Comparison of ENCODE assay signal across 17 mouse cellular contexts in genomic region chr4:150450081-150450691, GRCm38 (mm10).
DNase-seq lines count a peak whose midpoint lies in the region; ATAC-seq and TF ChIP-seq lines count a peak whose summit lies in the region.
"Had no signal": no experiment of that assay in that cellular context is flagged by ENCODE, and none has a peak within 500 bp of the region (broad histone marks: within the 10 kb centered on the region; RNA-seq: fewer than 3 reads in every experiment).

No protein-coding gene starts in this region.

- H3K27me3 ChIP-seq in forebrain, embryonic 12.5 days = no peaks in the 10 kb centered on the region
- H3K27me3 ChIP-seq in forebrain, embryonic 13.5 days = no peaks in the 10 kb centered on the region
- H3K27me3 ChIP-seq in midbrain, embryonic 12.5 days = no peaks in the 10 kb centered on the region
- no peaks in the 10 kb centered on the region for H3K27me3 ChIP-seq in midbrain, embryonic 16.5 days (ENCODE audit: control insufficient read depth, insufficient read depth, low read depth, low read length)
- H3K27me3 ChIP-seq in hindbrain, embryonic 15.5 days = no peaks in the 10 kb centered on the region
- H3K27me3 ChIP-seq in myocyte (ENCODE audit: control insufficient read depth, insufficient read depth, insufficient read length) = no peaks in the 10 kb centered on the region
- H3K27me3 ChIP-seq: embryonic facial prominence, embryonic 15.5 days; kidney, embryonic 15.5 days had no signal

- WGBS in forebrain, embryonic 12.5 days = 76% methylated on average over 6 of the region's 6 CpGs
- WGBS in forebrain, embryonic 13.5 days = 67% methylated on average over 6 of the region's 6 CpGs
- 76% methylated on average over 6 of the region's 6 CpGs for WGBS in midbrain, embryonic 12.5 days
- 62% methylated on average over 6 of the region's 6 CpGs for WGBS in midbrain, embryonic 16.5 days
- 61% methylated on average over 6 of the region's 6 CpGs for WGBS in hindbrain, embryonic 15.5 days

- H3K4me3 ChIP-seq in forebrain, embryonic 12.5 days (replicated peaks) = no peak overlapping the region
- no peak overlapping the region for H3K4me3 ChIP-seq in forebrain, embryonic 13.5 days
- H3K4me3 ChIP-seq in midbrain, embryonic 12.5 days = no peak overlapping the region
- no peak overlapping the region for H3K4me3 ChIP-seq in midbrain, embryonic 16.5 days (ENCODE audit: low read depth, low read length)
- H3K4me3 ChIP-seq in hindbrain, embryonic 15.5 days = no peak overlapping the region
- H3K4me3 ChIP-seq in myocyte = no peak overlapping the region
- H3K4me3 ChIP-seq: embryonic facial prominence, embryonic 15.5 days; gastrocnemius, adult 2 months; kidney, embryonic 15.5 days; limb, embryonic 10.5 days had no signal

- no peaks in the 10 kb centered on the region for H3K9me3 ChIP-seq in forebrain, embryonic 12.5 days
- H3K9me3 ChIP-seq in forebrain, embryonic 13.5 days (replicated peaks) = no peaks in the 10 kb centered on the region
- H3K9me3 ChIP-seq in midbrain, embryonic 12.5 days = no peaks in the 10 kb centered on the region
- no peaks in the 10 kb centered on the region for H3K9me3 ChIP-seq in midbrain, embryonic 16.5 days (replicated peaks; ENCODE audit: control insufficient read depth, low read length, poor library complexity, severe bottlenecking)
- H3K9me3 ChIP-seq in hindbrain, embryonic 15.5 days = no peaks in the 10 kb centered on the region
- H3K9me3 ChIP-seq: embryonic facial prominence, embryonic 15.5 days; kidney, embryonic 15.5 days; limb, embryonic 10.5 days had no signal

- no peak overlapping the region for H3K4me2 ChIP-seq in forebrain, embryonic 12.5 days
- H3K4me2 ChIP-seq in forebrain, embryonic 13.5 days = no peak overlapping the region
- no peak overlapping the region for H3K4me2 ChIP-seq in midbrain, embryonic 12.5 days (replicated peaks)
- H3K4me2 ChIP-seq in midbrain, embryonic 16.5 days (ENCODE audit: low read length) = no peak overlapping the region
- no peak overlapping the region for H3K4me2 ChIP-seq in hindbrain, embryonic 15.5 days
- H3K4me2 ChIP-seq in myocyte (ENCODE audit: low read depth) = peak overlapping the region; percentile 49
- H3K4me2 ChIP-seq: embryonic facial prominence, embryonic 15.5 days; heart, embryonic 11.5 days; kidney, embryonic 15.5 days; lung, embryonic 14.5 days; midbrain, embryonic 11.5 days had no signal

- peaks cover 74% of the 10 kb centered on the region for H3K79me2 ChIP-seq in myocyte (ENCODE audit: control insufficient read depth, insufficient read depth)

- H3K27ac ChIP-seq in forebrain, embryonic 12.5 days = 0 out of 2 replicates have a peak overlapping the region, but pooled peaks have one; percentile 1
- no peak overlapping the region for H3K27ac ChIP-seq in forebrain, embryonic 13.5 days
- H3K27ac ChIP-seq in midbrain, embryonic 12.5 days (replicated peaks) = peak overlapping the region; percentile 42; the same call in 1 of the 2 replicates
- H3K27ac ChIP-seq in midbrain, embryonic 16.5 days (ENCODE audit: low read length) = no peak overlapping the region
- peak overlapping the region; percentile 59 for H3K27ac ChIP-seq in hindbrain, embryonic 15.5 days (replicated peaks)
- H3K27ac ChIP-seq: embryonic facial prominence, embryonic 15.5 days; gastrocnemius, adult 2 months; kidney, embryonic 15.5 days; limb, embryonic 10.5 days had no signal

- no peak for ATAC-seq in forebrain, embryonic 12.5 days (ENCODE audit: low FRiP score)
- ATAC-seq in forebrain, embryonic 13.5 days = no peak
- ATAC-seq in midbrain, embryonic 12.5 days (ENCODE audit: low FRiP score, low read depth) = no peak
- no peak for ATAC-seq in midbrain, embryonic 16.5 days
- ATAC-seq in hindbrain, embryonic 15.5 days (ENCODE audit: low FRiP score, low read depth) = no peak

- no peak for DNase-seq in cerebellum, adult 9-11 months
- no peak for DNase-seq in ovary, postnatal 14 days (ENCODE audit: low spot score)
- DNase-seq: B cell, adult 2 months; gastrocnemius, adult 2 months; lung, embryonic 14.5 days; right cerebral cortex, postnatal 25 days had no signal

- TF ChIP-seq POLR2A in myocyte (IDR thresholded peaks at IDR 0.05; ENCODE audit: insufficient read length, low read depth) = no peak

- no peak overlapping the region for H3ac ChIP-seq in myocyte (ENCODE audit: control insufficient read depth, insufficient read length)

- H3K9ac ChIP-seq in forebrain, embryonic 12.5 days = no peak overlapping the region
- no peak overlapping the region for H3K9ac ChIP-seq in forebrain, embryonic 13.5 days
- H3K9ac ChIP-seq in midbrain, embryonic 12.5 days (replicated peaks) = no peak overlapping the region
- H3K9ac ChIP-seq in midbrain, embryonic 16.5 days (ENCODE audit: low read depth, low read length) = no peak overlapping the region
- no peak overlapping the region for H3K9ac ChIP-seq in hindbrain, embryonic 15.5 days
- H3K9ac ChIP-seq: embryonic facial prominence, embryonic 15.5 days; kidney, embryonic 15.5 days; lung, embryonic 14.5 days had no signal

- H3K4me1 ChIP-seq in forebrain, embryonic 12.5 days = peaks cover 52% of the 10 kb centered on the region
- peaks cover 48% of the 10 kb centered on the region for H3K4me1 ChIP-seq in forebrain, embryonic 13.5 days
- H3K4me1 ChIP-seq in midbrain, embryonic 12.5 days = peaks cover 50% of the 10 kb centered on the region
- peaks cover 46% of the 10 kb centered on the region for H3K4me1 ChIP-seq in midbrain, embryonic 16.5 days (ENCODE audit: control insufficient read depth, insufficient read depth, low read length)
- peaks cover 66% of the 10 kb centered on the region for H3K4me1 ChIP-seq in hindbrain, embryonic 15.5 days (replicated peaks)

- no peaks in the 10 kb centered on the region for H3K36me3 ChIP-seq in forebrain, embryonic 12.5 days (replicated peaks)
- no peaks in the 10 kb centered on the region for H3K36me3 ChIP-seq in forebrain, embryonic 13.5 days (ENCODE audit: poor library complexity, severe bottlenecking)
- H3K36me3 ChIP-seq in midbrain, embryonic 12.5 days = no peaks in the 10 kb centered on the region
- no peaks in the 10 kb centered on the region for H3K36me3 ChIP-seq in midbrain, embryonic 16.5 days (ENCODE audit: control insufficient read depth, insufficient read depth, low read length)
- H3K36me3 ChIP-seq in hindbrain, embryonic 15.5 days = no peaks in the 10 kb centered on the region
- H3K36me3 ChIP-seq in myocyte (ENCODE audit: control insufficient read depth, insufficient read depth) = no peaks in the 10 kb centered on the region
- H3K36me3 ChIP-seq: embryonic facial prominence, embryonic 15.5 days; kidney, embryonic 15.5 days had no signal

TF ChIP-seq in myocyte, 11 proteins besides CTCF, POLR2A, EP300 and RAD21:
- no peak for TF ChIP-seq MAX (IDR thresholded peaks at IDR 0.05; ENCODE audit: low read depth)
- no peak for TF ChIP-seq TCF3 (IDR thresholded peaks at IDR 0.05; ENCODE audit: insufficient read length, low read depth)
- TF ChIP-seq SRF (IDR thresholded peaks at IDR 0.05; ENCODE audit: control insufficient read depth, insufficient read length, low read depth) = no peak
- peak; percentile 95 for TF ChIP-seq CEBPB (IDR thresholded peaks at IDR 0.05; ENCODE audit: insufficient read depth, poor library complexity, severe bottlenecking)

Comparison
In these comparisons a context has a peak if more than half of its experiments do, and no peak if none do; other contexts are left out.
1. H3K27ac ChIP-seq: peak in forebrain, embryonic 12.5 days (single experiment), midbrain, embryonic 12.5 days (single experiment) and hindbrain, embryonic 15.5 days (single experiment); none in forebrain, embryonic 13.5 days (single experiment) and midbrain, embryonic 16.5 days (single experiment).